Mouse (Mus musculus): ENCODE data around the gene Neurl1a. TPM values are rescaled to one million over a fixed set of nuclear protein-coding genes. Genes with fewer than 3 reads are reported as not detected.

Neurl1a gene
- polyA plus RNA-seq, 1 experiment: 0.98 TPM

GRCm38 (mm10) chr19:47222154-47222840 lies 43.7 kb downstream of the Neurl1a start:
- H3K9me3 ChIP-seq: no peaks in the 10 kb centered on the region
- H3K4me3 ChIP-seq (replicated peaks): no peak overlapping the region
- peaks cover 34% of the 10 kb centered on the region for H3K27me3 ChIP-seq (replicated peaks)
- peaks cover 40% of the 10 kb centered on the region for H3K4me1 ChIP-seq
- no peaks in the 10 kb centered on the region for H3K36me3 ChIP-seq (replicated peaks; ENCODE audit: low read length)
- TF ChIP-seq FLI1 (IDR thresholded peaks at IDR 0.05; ENCODE audit: low read length) (no peak), GATA1 (IDR thresholded peaks at IDR 0.05; ENCODE audit: borderline replicate concordance, low read length) (no peak)

- H3K4me3 ChIP-seq (replicated peaks): peak overlapping the region; percentile 23
- peaks cover 35% of the 10 kb centered on the region for H3K27me3 ChIP-seq (replicated peaks)
- no peaks in the 10 kb centered on the region for H3K36me3 ChIP-seq (replicated peaks; ENCODE audit: low read length)
- no peaks in the 10 kb centered on the region for H3K9me3 ChIP-seq
- no peak for TF ChIP-seq FLI1 (IDR thresholded peaks at IDR 0.05; ENCODE audit: low read length)
- peaks cover 40% of the 10 kb centered on the region for H3K4me1 ChIP-seq
Observed at GRCm38 (mm10) chr19:47222841-47223557, 44.4 kb downstream of the Neurl1a start.

- Histone ChIP-seq H3K27me3 (replicated peaks) (peaks cover 47% of the 10 kb centered on the region), H3K36me3 (replicated peaks; ENCODE audit: low read length) (no peaks in the 10 kb centered on the region), H3K9me3 (no peaks in the 10 kb centered on the region), H3K4me1 (peaks cover 39% of the 10 kb centered on the region), H3K4me3 (replicated peaks) (peak overlapping the region; percentile 28)
- no peak for TF ChIP-seq GATA1 (IDR thresholded peaks at IDR 0.05; ENCODE audit: borderline replicate concordance, low read length)
- TF ChIP-seq FLI1 (IDR thresholded peaks at IDR 0.05; ENCODE audit: low read length): no peak
Observed at GRCm38 (mm10) chr19:47224743-47225142, 46.1 kb downstream of the Neurl1a start.

GRCm38 (mm10) chr19:47225791-47226190 lies 47.2 kb downstream of the Neurl1a start:
- Histone ChIP-seq H3K27me3 (replicated peaks) (peaks cover 56% of the 10 kb centered on the region), H3K36me3 (replicated peaks; ENCODE audit: low read length) (no peaks in the 10 kb centered on the region), H3K4me3 (replicated peaks) (no peak overlapping the region), H3K4me1 (peaks cover 29% of the 10 kb centered on the region), H3K9me3 (no peaks in the 10 kb centered on the region)
- TF ChIP-seq FLI1 (IDR thresholded peaks at IDR 0.05; ENCODE audit: low read length) (no peak), GATA1 (IDR thresholded peaks at IDR 0.05; ENCODE audit: borderline replicate concordance, low read length) (no peak)

- Histone ChIP-seq H3K36me3 (replicated peaks; ENCODE audit: low read length) (no peaks in the 10 kb centered on the region), H3K4me1 (peaks cover 19% of the 10 kb centered on the region), H3K27me3 (replicated peaks) (peaks cover 61% of the 10 kb centered on the region), H3K9me3 (no peaks in the 10 kb centered on the region), H3K4me3 (replicated peaks) (peak overlapping the region; percentile 62)
- TF ChIP-seq GATA1 (IDR thresholded peaks at IDR 0.05; ENCODE audit: borderline replicate concordance, low read length) (no peak), FLI1 (IDR thresholded peaks at IDR 0.05; ENCODE audit: low read length) (no peak)
Observed at GRCm38 (mm10) chr19:47228725-47229252, 50.2 kb downstream of the Neurl1a start.

GRCm38 (mm10) chr19:47229461-47229860 lies 50.8 kb downstream of the Neurl1a start:
- Histone ChIP-seq H3K27me3 (replicated peaks) (peaks cover 65% of the 10 kb centered on the region), H3K4me3 (replicated peaks) (no peak overlapping the region), H3K9me3 (no peaks in the 10 kb centered on the region), H3K4me1 (peaks cover 15% of the 10 kb centered on the region), H3K36me3 (replicated peaks; ENCODE audit: low read length) (no peaks in the 10 kb centered on the region)
- no peak for TF ChIP-seq FLI1 (IDR thresholded peaks at IDR 0.05; ENCODE audit: low read length)
- TF ChIP-seq GATA1 (IDR thresholded peaks at IDR 0.05; ENCODE audit: borderline replicate concordance, low read length): no peak

- TF ChIP-seq GATA1 (IDR thresholded peaks at IDR 0.05; ENCODE audit: borderline replicate concordance, low read length): no peak
- TF ChIP-seq FLI1 (IDR thresholded peaks at IDR 0.05; ENCODE audit: low read length): no peak
- no peak overlapping the region for H3K4me3 ChIP-seq (replicated peaks)
- peaks cover 62% of the 10 kb centered on the region for H3K27me3 ChIP-seq (replicated peaks)
Observed at GRCm38 (mm10) chr19:47230082-47230481, 51.5 kb downstream of the Neurl1a start.

GRCm38 (mm10) chr19:47230682-47231081 lies 52.1 kb downstream of the Neurl1a start:
- Histone ChIP-seq H3K4me1 (peaks cover 7% of the 10 kb centered on the region; the same call in 1 of the 2 replicates), H3K4me3 (replicated peaks) (no peak overlapping the region), H3K27me3 (replicated peaks) (peaks cover 63% of the 10 kb centered on the region), H3K36me3 (replicated peaks; ENCODE audit: low read length) (no peaks in the 10 kb centered on the region), H3K9me3 (no peaks in the 10 kb centered on the region)
- TF ChIP-seq GATA1 (IDR thresholded peaks at IDR 0.05; ENCODE audit: borderline replicate concordance, low read length) (no peak), FLI1 (IDR thresholded peaks at IDR 0.05; ENCODE audit: low read length) (no peak)

More at GRCm38 (mm10) chr19:47230082-47230481, 51.5 kb downstream of the Neurl1a start:
- Histone ChIP-seq H3K36me3 (replicated peaks; ENCODE audit: low read length) (no peaks in the 10 kb centered on the region), H3K4me1 (peaks cover 9% of the 10 kb centered on the region; the same call in 1 of the 2 replicates), H3K9me3 (no peaks in the 10 kb centered on the region)

GRCm38 (mm10) chr19:47231389-47231788 lies 52.8 kb downstream of the Neurl1a start:
- Histone ChIP-seq H3K4me1 (peaks cover 7% of the 10 kb centered on the region; the same call in 1 of the 2 replicates), H3K36me3 (replicated peaks; ENCODE audit: low read length) (no peaks in the 10 kb centered on the region), H3K4me3 (replicated peaks) (no peak overlapping the region), H3K9me3 (no peaks in the 10 kb centered on the region), H3K27me3 (replicated peaks) (peaks cover 67% of the 10 kb centered on the region)
- TF ChIP-seq FLI1 (IDR thresholded peaks at IDR 0.05; ENCODE audit: low read length) (no peak), GATA1 (IDR thresholded peaks at IDR 0.05; ENCODE audit: borderline replicate concordance, low read length) (no peak)

Measured in megakaryocyte, embryonic 14.5 days (primary cell).